Mouse (Mus musculus): ENCODE results near the gene Ninj2. TPM values are rescaled to one million over a fixed set of nuclear protein-coding genes. Genes with fewer than 3 reads are reported as not detected.

Ninj2 gene
- polyA plus RNA-seq (2012; rRNA removed), result not detected in 2 replicates

GRCm38 (mm10) chr6:120093100-120093499, at the start of gene Ninj2:
Gene Ninj2 (plus strand): TSS chr6:120093350.

Other genes starting within 250 kb of the Ninj2 start
- gene Erc1, start 245.2 kb upstream of the Ninj2 start, polyA plus RNA-seq (2012; rRNA removed), result 2.2 and 2.4 TPM in 2 replicates
- 8.0 and 9.0 TPM in 2 replicates for gene Rad52, start 190.7 kb upstream of the Ninj2 start, polyA plus RNA-seq (2012; rRNA removed)
- gene Wnk1, start 54.7 kb upstream of the Ninj2 start, polyA plus RNA-seq (2012; rRNA removed), result 18.9 and 29.9 TPM in 2 replicates
- 0.21 and 0.39 TPM in 2 replicates for gene D330020A13Rik, start 201.0 kb downstream of the Ninj2 start, polyA plus RNA-seq (2012; rRNA removed)
- gene B4galnt3, start 201.2 kb downstream of the Ninj2 start, polyA plus RNA-seq (2012; rRNA removed), result 16.6 and 18.5 TPM in 2 replicates